Mouse (Mus musculus): ENCODE data around the gene Neil3.

The Neil3 gene

GRCm38 (mm10) chr8:53638495-53639171 lies at the start of gene Neil3:
Gene Neil3, minus strand, starts transcription at chr8:53639065.
- peak; percentile 84 for DNase-seq (ENCODE audit: low read depth, low spot score)
- Histone ChIP-seq H3K27me3 (ENCODE audit: control insufficient read depth, insufficient read depth, low read length, poor library complexity, severe bottlenecking) (no peaks in the 10 kb centered on the region), H3K36me3 (ENCODE audit: control insufficient read depth, insufficient read depth, low read length, poor library complexity, severe bottlenecking) (no peaks in the 10 kb centered on the region)

GRCm38 (mm10) chr8:53680846-53681245 lies 42.0 kb upstream of the Neil3 start:
- no peak for DNase-seq (ENCODE audit: low read depth, low spot score)
- Histone ChIP-seq H3K36me3 (ENCODE audit: control insufficient read depth, insufficient read depth, low read length, poor library complexity, severe bottlenecking) (no peaks in the 10 kb centered on the region), H3K27me3 (ENCODE audit: control insufficient read depth, insufficient read depth, low read length, poor library complexity, severe bottlenecking) (no peaks in the 10 kb centered on the region)

GRCm38 (mm10) chr8:53663946-53664345 lies 25.1 kb upstream of the Neil3 start:
- Histone ChIP-seq H3K27me3 (ENCODE audit: control insufficient read depth, insufficient read depth, low read length, poor library complexity, severe bottlenecking) (no peaks in the 10 kb centered on the region), H3K36me3 (ENCODE audit: control insufficient read depth, insufficient read depth, low read length, poor library complexity, severe bottlenecking) (no peaks in the 10 kb centered on the region)
- DNase-seq (ENCODE audit: low read depth, low spot score) = peak; percentile 53

- Histone ChIP-seq H3K36me3 (ENCODE audit: control insufficient read depth, insufficient read depth, low read length, poor library complexity, severe bottlenecking) (no peaks in the 10 kb centered on the region), H3K27me3 (ENCODE audit: control insufficient read depth, insufficient read depth, low read length, poor library complexity, severe bottlenecking) (no peaks in the 10 kb centered on the region)
- no peak for DNase-seq (ENCODE audit: low read depth, low spot score)
These were observed 22.6 kb upstream of the Neil3 start for GRCm38 (mm10) chr8:53661436-53661835.

- no peak for DNase-seq (ENCODE audit: low read depth, low spot score)
- H3K36me3 ChIP-seq (ENCODE audit: control insufficient read depth, insufficient read depth, low read length, poor library complexity, severe bottlenecking) = no peaks in the 10 kb centered on the region
- no peaks in the 10 kb centered on the region for H3K27me3 ChIP-seq (ENCODE audit: control insufficient read depth, insufficient read depth, low read length, poor library complexity, severe bottlenecking)
These were observed 8.2 kb downstream of the Neil3 start for GRCm38 (mm10) chr8:53630618-53631017.

GRCm38 (mm10) chr8:53628864-53629415 lies 9.9 kb downstream of the Neil3 start:
- no peaks in the 10 kb centered on the region for H3K27me3 ChIP-seq (ENCODE audit: control insufficient read depth, insufficient read depth, low read length, poor library complexity, severe bottlenecking)
- H3K36me3 ChIP-seq (ENCODE audit: control insufficient read depth, insufficient read depth, low read length, poor library complexity, severe bottlenecking) = no peaks in the 10 kb centered on the region
- no peak for DNase-seq (ENCODE audit: low read depth, low spot score)

GRCm38 (mm10) chr8:53623425-53623824 lies 15.4 kb downstream of the Neil3 start:
- DNase-seq (ENCODE audit: low read depth, low spot score) = no peak
- Histone ChIP-seq H3K27me3 (ENCODE audit: control insufficient read depth, insufficient read depth, low read length, poor library complexity, severe bottlenecking) (no peaks in the 10 kb centered on the region), H3K36me3 (ENCODE audit: control insufficient read depth, insufficient read depth, low read length, poor library complexity, severe bottlenecking) (no peaks in the 10 kb centered on the region)

GRCm38 (mm10) chr8:53619196-53619595 lies 19.7 kb downstream of the Neil3 start:
- no peak for DNase-seq (ENCODE audit: low read depth, low spot score)
- no peaks in the 10 kb centered on the region for H3K27me3 ChIP-seq (ENCODE audit: control insufficient read depth, insufficient read depth, low read length, poor library complexity, severe bottlenecking)
- no peaks in the 10 kb centered on the region for H3K36me3 ChIP-seq (ENCODE audit: control insufficient read depth, insufficient read depth, low read length, poor library complexity, severe bottlenecking)

GRCm38 (mm10) chr8:53614288-53614646 lies 24.6 kb downstream of the Neil3 start:
- Histone ChIP-seq H3K36me3 (ENCODE audit: control insufficient read depth, insufficient read depth, low read length, poor library complexity, severe bottlenecking) (no peaks in the 10 kb centered on the region), H3K27me3 (ENCODE audit: control insufficient read depth, insufficient read depth, low read length, poor library complexity, severe bottlenecking) (no peaks in the 10 kb centered on the region)
- no peak for DNase-seq (ENCODE audit: low read depth, low spot score)

GRCm38 (mm10) chr8:53613577-53614287 lies 25.1 kb downstream of the Neil3 start:
- DNase-seq (ENCODE audit: low read depth, low spot score) = no peak

GRCm38 (mm10) chr8:53612297-53612696 lies 26.6 kb downstream of the Neil3 start:
- Histone ChIP-seq H3K36me3 (ENCODE audit: control insufficient read depth, insufficient read depth, low read length, poor library complexity, severe bottlenecking) (no peaks in the 10 kb centered on the region), H3K27me3 (ENCODE audit: control insufficient read depth, insufficient read depth, low read length, poor library complexity, severe bottlenecking) (no peaks in the 10 kb centered on the region)
- DNase-seq (ENCODE audit: low read depth, low spot score) = no peak

More at GRCm38 (mm10) chr8:53613577-53614287, 25.1 kb downstream of the Neil3 start:
- no peaks in the 10 kb centered on the region for H3K27me3 ChIP-seq (ENCODE audit: control insufficient read depth, insufficient read depth, low read length, poor library complexity, severe bottlenecking)
- no peaks in the 10 kb centered on the region for H3K36me3 ChIP-seq (ENCODE audit: control insufficient read depth, insufficient read depth, low read length, poor library complexity, severe bottlenecking)

- peak; percentile 76 for DNase-seq (ENCODE audit: low read depth, low spot score)
- H3K36me3 ChIP-seq (ENCODE audit: control insufficient read depth, insufficient read depth, low read length, poor library complexity, severe bottlenecking) = no peaks in the 10 kb centered on the region
- H3K27me3 ChIP-seq (ENCODE audit: control insufficient read depth, insufficient read depth, low read length, poor library complexity, severe bottlenecking) = no peaks in the 10 kb centered on the region
These were observed 31.8 kb downstream of the Neil3 start for GRCm38 (mm10) chr8:53607040-53607439.

GRCm38 (mm10) chr8:53604906-53605305 lies 34.0 kb downstream of the Neil3 start:
- no peaks in the 10 kb centered on the region for H3K36me3 ChIP-seq (ENCODE audit: control insufficient read depth, insufficient read depth, low read length, poor library complexity, severe bottlenecking)
- no peaks in the 10 kb centered on the region for H3K27me3 ChIP-seq (ENCODE audit: control insufficient read depth, insufficient read depth, low read length, poor library complexity, severe bottlenecking)
- DNase-seq (ENCODE audit: low read depth, low spot score) = no peak

- Histone ChIP-seq H3K27me3 (ENCODE audit: control insufficient read depth, insufficient read depth, low read length, poor library complexity, severe bottlenecking) (no peaks in the 10 kb centered on the region), H3K36me3 (ENCODE audit: control insufficient read depth, insufficient read depth, low read length, poor library complexity, severe bottlenecking) (no peaks in the 10 kb centered on the region)
- DNase-seq (ENCODE audit: low read depth, low spot score) = no peak
These were observed 35.2 kb downstream of the Neil3 start for GRCm38 (mm10) chr8:53603672-53604071.

GRCm38 (mm10) chr8:53600826-53601225 lies 38.0 kb downstream of the Neil3 start:
- no peak for DNase-seq (ENCODE audit: low read depth, low spot score)
- Histone ChIP-seq H3K36me3 (ENCODE audit: control insufficient read depth, insufficient read depth, low read length, poor library complexity, severe bottlenecking) (no peaks in the 10 kb centered on the region), H3K27me3 (ENCODE audit: control insufficient read depth, insufficient read depth, low read length, poor library complexity, severe bottlenecking) (no peaks in the 10 kb centered on the region)

Data from splenic B cell, adult 2 months (primary cell).